Mouse (Mus musculus): ENCODE data around the gene Cdk9. TPM values are rescaled to one million over a fixed set of nuclear protein-coding genes. Genes with fewer than 3 reads are reported as not detected.

The Cdk9 gene
- polyA plus RNA-seq, 1 experiment from 2014 or later, result 59.7 TPM

GRCm38 (mm10) chr2:32704021-32704421 is 8.9 kb downstream of the Cdk9 start, which contains the start of gene Fpgs:
Gene Fpgs, minus strand, starts transcription at chr2:32704145.
- DNase-seq (ENCODE audit: low spot score) (no peak), ATAC-seq (ENCODE audit: low FRiP score) (no peak)
- no peaks in the 10 kb centered on the region for H3K4me1 ChIP-seq (replicated peaks; ENCODE audit: control insufficient read depth, insufficient read depth, low read length)
- H3K4me2 ChIP-seq (replicated peaks), result no peak within 1 kb of the TSS
- no peaks in the 10 kb centered on the region for H3K27me3 ChIP-seq (ENCODE audit: control insufficient read depth, insufficient read depth, low read length)
- 87% methylated on average over 2 of the region's 2 CpGs for WGBS
- H3K36me3 ChIP-seq (replicated peaks; ENCODE audit: control insufficient read depth, insufficient read depth), result peaks cover 66% of the 10 kb centered on the region
- H3K27ac ChIP-seq, result no peak within 1 kb of the TSS
- no peak within 1 kb of the TSS for H3K4me3 ChIP-seq (replicated peaks; ENCODE audit: low read length)
- no peaks in the 10 kb centered on the region for H3K9me3 ChIP-seq (ENCODE audit: control insufficient read depth, low read length)
- H3K9ac ChIP-seq, result no peak within 1 kb of the TSS

- no peaks in the 10 kb centered on the region for H3K4me1 ChIP-seq (replicated peaks; ENCODE audit: control insufficient read depth, insufficient read depth, low read length)
- no peak overlapping the region for H3K27ac ChIP-seq
- H3K4me2 ChIP-seq (replicated peaks), result no peak overlapping the region
- peaks cover 57% of the 10 kb centered on the region for H3K36me3 ChIP-seq (replicated peaks; ENCODE audit: control insufficient read depth, insufficient read depth)
- no peak overlapping the region for H3K9ac ChIP-seq
- DNase-seq (ENCODE audit: low spot score), result no peak
- H3K27me3 ChIP-seq (ENCODE audit: control insufficient read depth, insufficient read depth, low read length), result no peaks in the 10 kb centered on the region
- H3K4me3 ChIP-seq (replicated peaks; ENCODE audit: low read length), result no peak overlapping the region
- no peak for ATAC-seq (ENCODE audit: low FRiP score)
- 95% methylated on average over 8 of the region's 8 CpGs for WGBS
- H3K9me3 ChIP-seq (ENCODE audit: control insufficient read depth, low read length), result no peaks in the 10 kb centered on the region
These were observed 9.8 kb downstream of the Cdk9 start for GRCm38 (mm10) chr2:32703046-32703445.

- Histone ChIP-seq H3K9ac (no peak overlapping the region), H3K27me3 (ENCODE audit: control insufficient read depth, insufficient read depth, low read length) (no peaks in the 10 kb centered on the region), H3K4me3 (replicated peaks; ENCODE audit: low read length) (no peak overlapping the region), H3K36me3 (replicated peaks; ENCODE audit: control insufficient read depth, insufficient read depth) (peaks cover 38% of the 10 kb centered on the region), H3K9me3 (ENCODE audit: control insufficient read depth, low read length) (no peaks in the 10 kb centered on the region), H3K4me1 (replicated peaks; ENCODE audit: control insufficient read depth, insufficient read depth, low read length) (no peaks in the 10 kb centered on the region), H3K4me2 (replicated peaks) (no peak overlapping the region), H3K27ac (no peak overlapping the region)
- DNase-seq (ENCODE audit: low spot score) (no peak), ATAC-seq (ENCODE audit: low FRiP score) (no peak)
- 91% methylated on average over 14 of the region's 14 CpGs for WGBS
These were observed 11.7 kb downstream of the Cdk9 start for GRCm38 (mm10) chr2:32700966-32701743.

- H3K27ac ChIP-seq, result no peak overlapping the region
- no peak for ATAC-seq (ENCODE audit: low FRiP score)
- no peak for DNase-seq (ENCODE audit: low spot score)
- 87% methylated on average over 6 of the region's 6 CpGs for whole genome bisulfite sequencing
- H3K36me3 ChIP-seq (replicated peaks; ENCODE audit: control insufficient read depth, insufficient read depth), result peaks cover 23% of the 10 kb centered on the region
- H3K27me3 ChIP-seq (ENCODE audit: control insufficient read depth, insufficient read depth, low read length), result no peaks in the 10 kb centered on the region
- no peak overlapping the region for H3K4me3 ChIP-seq (replicated peaks; ENCODE audit: low read length)
- H3K9ac ChIP-seq, result no peak overlapping the region
- H3K4me2 ChIP-seq (replicated peaks), result no peak overlapping the region
- H3K9me3 ChIP-seq (ENCODE audit: control insufficient read depth, low read length), result no peaks in the 10 kb centered on the region
- no peaks in the 10 kb centered on the region for H3K4me1 ChIP-seq (replicated peaks; ENCODE audit: control insufficient read depth, insufficient read depth, low read length)
These were observed 13.2 kb downstream of the Cdk9 start for GRCm38 (mm10) chr2:32699680-32700079.

GRCm38 (mm10) chr2:32694691-32695090 is 18.2 kb downstream of the Cdk9 start:
- peak overlapping the region; percentile 50 for H3K9ac ChIP-seq
- DNase-seq (ENCODE audit: low spot score), result no peak
- no peaks in the 10 kb centered on the region for H3K36me3 ChIP-seq (replicated peaks; ENCODE audit: control insufficient read depth, insufficient read depth)
- no peak for ATAC-seq (ENCODE audit: low FRiP score)
- H3K9me3 ChIP-seq (ENCODE audit: control insufficient read depth, low read length), result no peaks in the 10 kb centered on the region
- H3K4me1 ChIP-seq (replicated peaks; ENCODE audit: control insufficient read depth, insufficient read depth, low read length), result 0 out of 2 replicates have a peak, but pooled peaks cover 9% of the 10 kb centered on the region
- peak overlapping the region; percentile 64 for H3K4me3 ChIP-seq (replicated peaks; ENCODE audit: low read length)
- peak overlapping the region; percentile 70 for H3K4me2 ChIP-seq (replicated peaks)
- H3K27me3 ChIP-seq (ENCODE audit: control insufficient read depth, insufficient read depth, low read length), result no peaks in the 10 kb centered on the region
- H3K27ac ChIP-seq, result peak overlapping the region; percentile 62; the same call in 1 of the 2 replicates
- WGBS, result 88% methylated on average over 12 of the region's 12 CpGs

- peak; percentile 94 for DNase-seq (ENCODE audit: low spot score)
- H3K36me3 ChIP-seq (replicated peaks; ENCODE audit: control insufficient read depth, insufficient read depth), result no peaks in the 10 kb centered on the region
- peak overlapping the region; percentile 80 for H3K9ac ChIP-seq
- H3K27me3 ChIP-seq (ENCODE audit: control insufficient read depth, insufficient read depth, low read length), result no peaks in the 10 kb centered on the region
- ATAC-seq (ENCODE audit: low FRiP score), result peak; percentile 99
- WGBS, result under 1% methylated on average over 51 of the region's 51 CpGs
- H3K4me2 ChIP-seq (replicated peaks), result peak overlapping the region; percentile 70
- H3K4me3 ChIP-seq (replicated peaks; ENCODE audit: low read length), result peak overlapping the region; percentile 64
- H3K27ac ChIP-seq, result peak overlapping the region; percentile 84
- H3K4me1 ChIP-seq (replicated peaks; ENCODE audit: control insufficient read depth, insufficient read depth, low read length), result 0 out of 2 replicates have a peak, but pooled peaks cover 9% of the 10 kb centered on the region
- no peaks in the 10 kb centered on the region for H3K9me3 ChIP-seq (ENCODE audit: control insufficient read depth, low read length)
These were observed 19.0 kb downstream of the Cdk9 start for GRCm38 (mm10) chr2:32693823-32694411.

- H3K9ac ChIP-seq, result peak overlapping the region; percentile 80
- H3K4me3 ChIP-seq (replicated peaks; ENCODE audit: low read length), result peak overlapping the region; percentile 64
- 24% methylated on average over 7 of the region's 7 CpGs for WGBS
- no peak for DNase-seq (ENCODE audit: low spot score)
- no peak for ATAC-seq (ENCODE audit: low FRiP score)
- H3K27ac ChIP-seq, result no peak overlapping the region
- H3K9me3 ChIP-seq (ENCODE audit: control insufficient read depth, low read length), result no peaks in the 10 kb centered on the region
- no peaks in the 10 kb centered on the region for H3K27me3 ChIP-seq (ENCODE audit: control insufficient read depth, insufficient read depth, low read length)
- H3K4me1 ChIP-seq (replicated peaks; ENCODE audit: control insufficient read depth, insufficient read depth, low read length), result 0 out of 2 replicates have a peak, but pooled peaks cover 9% of the 10 kb centered on the region
- H3K4me2 ChIP-seq (replicated peaks), result peak overlapping the region; percentile 70
- no peaks in the 10 kb centered on the region for H3K36me3 ChIP-seq (replicated peaks; ENCODE audit: control insufficient read depth, insufficient read depth)
These were observed 19.6 kb downstream of the Cdk9 start for GRCm38 (mm10) chr2:32693282-32693681.

GRCm38 (mm10) chr2:32692496-32692895 is 20.4 kb downstream of the Cdk9 start:
- DNase-seq (ENCODE audit: low spot score), result no peak
- Histone ChIP-seq H3K4me2 (replicated peaks) (no peak overlapping the region), H3K9ac (no peak overlapping the region), H3K27me3 (ENCODE audit: control insufficient read depth, insufficient read depth, low read length) (no peaks in the 10 kb centered on the region), H3K27ac (no peak overlapping the region), H3K9me3 (ENCODE audit: control insufficient read depth, low read length) (no peaks in the 10 kb centered on the region), H3K36me3 (replicated peaks; ENCODE audit: control insufficient read depth, insufficient read depth) (peaks cover 5% of the 10 kb centered on the region), H3K4me1 (replicated peaks; ENCODE audit: control insufficient read depth, insufficient read depth, low read length) (0 out of 2 replicates have a peak, but pooled peaks cover 9% of the 10 kb centered on the region), H3K4me3 (replicated peaks; ENCODE audit: low read length) (no peak overlapping the region)
- 93% methylated on average over 14 of the region's 14 CpGs for WGBS
- ATAC-seq (ENCODE audit: low FRiP score), result no peak

- Histone ChIP-seq H3K9me3 (ENCODE audit: control insufficient read depth, low read length) (no peaks in the 10 kb centered on the region), H3K27me3 (ENCODE audit: control insufficient read depth, insufficient read depth, low read length) (no peaks in the 10 kb centered on the region), H3K4me1 (replicated peaks; ENCODE audit: control insufficient read depth, insufficient read depth, low read length) (0 out of 2 replicates have a peak, but pooled peaks cover 9% of the 10 kb centered on the region), H3K36me3 (replicated peaks; ENCODE audit: control insufficient read depth, insufficient read depth) (peaks cover 20% of the 10 kb centered on the region), H3K4me2 (replicated peaks) (no peak overlapping the region), H3K9ac (no peak overlapping the region), H3K4me3 (replicated peaks; ENCODE audit: low read length) (no peak overlapping the region), H3K27ac (no peak overlapping the region)
- 90% methylated on average over 11 of the region's 11 CpGs for WGBS
- DNase-seq (ENCODE audit: low spot score) (no peak), ATAC-seq (ENCODE audit: low FRiP score) (no peak)
These were observed 21.8 kb downstream of the Cdk9 start for GRCm38 (mm10) chr2:32691041-32691440.

Measured in hindbrain, embryonic 14.5 days (tissue).